Mouse (Mus musculus) lung, postnatal 0 days (tissue): ENCODE measurements around the gene Trip12. TPM values are rescaled to one million over a fixed set of nuclear protein-coding genes. Genes with fewer than 3 reads are reported as not detected.

Experiments used
- ATAC-seq: fragments of 200-750 bp; cut with Nextera tagmentation; 2 replicates; pipeline ENCODE4 v1.8.0; 2017; ENCODE audit warnings: moderate library complexity
- DNase-seq: peaks from one replicate; pipeline ENCODE4 v3.0.0-alpha.2; 2016; ENCODE audit warnings: low spot score
- H3K27ac ChIP-seq: fragments of 300-500 bp; sonication (generic); 2 replicates; pipeline ENCODE4 v1.5.1; 2014; ENCODE audit warnings: antibody characterized with exemption, mild to moderate bottlenecking, low read length, mixed read lengths
- H3K27me3 ChIP-seq: fragments of 300-500 bp; sonication (generic); replicated peaks from 2 replicates; pipeline ENCODE4 v1.6.1; 2014; ENCODE audit warnings: low read length, mixed read lengths; ENCODE audit not compliant: insufficient read depth
- H3K36me3 ChIP-seq: fragments of 300-500 bp; sonication (generic); 2 replicates; pipeline ENCODE4 v1.6.1; 2014; ENCODE audit warnings: low read length, mixed read lengths; ENCODE audit not compliant: insufficient read depth
- H3K4me1 ChIP-seq: fragments of 300-500 bp; sonication (generic); 2 replicates; pipeline ENCODE4 v1.6.1; 2014; ENCODE audit warnings: antibody characterized with exemption, low read depth, low read length, mixed read lengths; ENCODE audit not compliant: insufficient read depth
- H3K4me2 ChIP-seq: fragments of 300-500 bp; sonication (generic); replicated peaks from 2 replicates; pipeline ENCODE4 v1.6.1; 2014; ENCODE audit warnings: low read depth, mild to moderate bottlenecking, low read length, moderate library complexity, mixed read lengths
- H3K4me3 ChIP-seq: fragments of 300-500 bp; sonication (generic); 2 replicates; pipeline ENCODE4 v1.5.1; 2014; ENCODE audit warnings: low read depth, low read length
- H3K9ac ChIP-seq: fragments of 300-500 bp; sonication (generic); replicated peaks from 2 replicates; pipeline ENCODE4 v1.6.1; 2014; ENCODE audit warnings: low read depth, mild to moderate bottlenecking
- H3K9me3 ChIP-seq: fragments of 300-500 bp; sonication (generic); 2 replicates; pipeline ENCODE4 v1.6.1; 2016; ENCODE audit warnings: low read length, mixed read lengths
- CTCF ChIP-seq: IDR thresholded peaks from 2 replicates; pipeline ENCODE4 v1.5.1; 2016; ENCODE audit warnings: antibody characterized with exemption, mild to moderate bottlenecking
- EP300 ChIP-seq: IDR thresholded peaks from 2 replicates; pipeline ENCODE4 v1.6.1; 2016; ENCODE audit warnings: antibody characterized with exemption, mild to moderate bottlenecking, control low read depth
- WGBS: fragments of 180-500 bp; shearing (Covaris S2); extraction: QIAGEN DNeasy Blood & Tissue Kit; methylation state at CpG from one replicate; pipeline ENCODE4 v1.1.7; 2014; 5-methylcytosine and 5-hydroxymethylcytosine counted together
- polyA plus RNA-seq: library from polyadenylated mRNA; unstranded; fragments of >200 nt; fragmentation: Nextera tagmentation; extraction: Ambion mirVana; gene quantifications from 2 replicates; pipeline ENCODE4 v1.2.1, GENCODE M21; 2015

The Trip12 gene
- 26.6 and 31.2 TPM in 2 replicates for polyA plus RNA-seq

GRCm38 (mm10) chr1:84840018-84840664 is at the start of gene Trip12:
Gene Trip12, minus strand, starts transcription at chr1:84840516.
- TF ChIP-seq EP300 = no peak
- peak; percentile 30; the same call in 1 of the 2 replicates for TF ChIP-seq CTCF
- ATAC-seq = peak; percentile 34
- peak within 1 kb of the TSS; percentile 96 for H3K4me3 ChIP-seq
- H3K9me3 ChIP-seq = no peaks in the 10 kb centered on the region
- H3K9ac ChIP-seq = peak within 1 kb of the TSS; percentile 94
- DNase-seq = no peak
- no peaks in the 10 kb centered on the region for H3K27me3 ChIP-seq
- H3K36me3 ChIP-seq = no peaks in the 10 kb centered on the region
- under 1% methylated on average over 39 of the region's 39 CpGs for WGBS
- peak within 1 kb of the TSS; percentile 99 for H3K27ac ChIP-seq
- peak within 1 kb of the TSS; percentile 82 for H3K4me2 ChIP-seq
- peaks cover 8% of the 10 kb centered on the region; the same call in 1 of the 2 replicates for H3K4me1 ChIP-seq

- H3K27me3 ChIP-seq = no peaks in the 10 kb centered on the region
- TF ChIP-seq EP300 (no peak), CTCF (no peak)
- H3K9ac ChIP-seq = no peak overlapping the region
- H3K4me1 ChIP-seq = no peaks in the 10 kb centered on the region
- no peak overlapping the region for H3K27ac ChIP-seq
- no peaks in the 10 kb centered on the region for H3K9me3 ChIP-seq
- no peak overlapping the region for H3K4me3 ChIP-seq
- WGBS = 51% methylated on average over 7 of the region's 7 CpGs
- ATAC-seq = no peak
- DNase-seq = no peak
- no peak overlapping the region for H3K4me2 ChIP-seq
- no peaks in the 10 kb centered on the region for H3K36me3 ChIP-seq
Observed at GRCm38 (mm10) chr1:84890005-84890393, 49.7 kb upstream of the Trip12 start.

- WGBS = 54% methylated on average over 8 of the region's 8 CpGs
- Histone ChIP-seq H3K27ac (no peak overlapping the region), H3K4me2 (no peak overlapping the region), H3K4me3 (no peak overlapping the region), H3K9ac (no peak overlapping the region), H3K4me1 (no peaks in the 10 kb centered on the region), H3K36me3 (no peaks in the 10 kb centered on the region), H3K27me3 (no peaks in the 10 kb centered on the region), H3K9me3 (no peaks in the 10 kb centered on the region)
- DNase-seq = no peak
- ATAC-seq = no peak
- TF ChIP-seq EP300 = no peak
- TF ChIP-seq CTCF = no peak
Observed at GRCm38 (mm10) chr1:84889330-84890004, 49.2 kb upstream of the Trip12 start.

GRCm38 (mm10) chr1:84885921-84886320 is 45.6 kb upstream of the Trip12 start:
- no peak overlapping the region for H3K4me2 ChIP-seq
- DNase-seq (no peak), ATAC-seq (no peak)
- TF ChIP-seq EP300 = no peak
- peak; percentile 11; the same call in 1 of the 2 replicates for TF ChIP-seq CTCF
- H3K27me3 ChIP-seq = no peaks in the 10 kb centered on the region
- no peak overlapping the region for H3K27ac ChIP-seq
- H3K9me3 ChIP-seq = no peaks in the 10 kb centered on the region
- H3K9ac ChIP-seq = no peak overlapping the region
- H3K4me3 ChIP-seq = no peak overlapping the region
- 85% methylated on average over 6 of the region's 6 CpGs for WGBS
- no peaks in the 10 kb centered on the region for H3K4me1 ChIP-seq
- no peaks in the 10 kb centered on the region for H3K36me3 ChIP-seq

GRCm38 (mm10) chr1:84885174-84885573 is 44.9 kb upstream of the Trip12 start:
- Histone ChIP-seq H3K9me3 (no peaks in the 10 kb centered on the region), H3K27ac (no peak overlapping the region), H3K4me3 (no peak overlapping the region), H3K9ac (no peak overlapping the region), H3K4me1 (no peaks in the 10 kb centered on the region), H3K4me2 (no peak overlapping the region), H3K27me3 (no peaks in the 10 kb centered on the region), H3K36me3 (no peaks in the 10 kb centered on the region)
- 76% methylated on average over 3 of the region's 3 CpGs for WGBS
- ATAC-seq (no peak), DNase-seq (no peak)
- TF ChIP-seq EP300 (no peak), CTCF (peak; percentile 43)

- WGBS = 64% methylated on average over 4 of the region's 4 CpGs
- H3K9me3 ChIP-seq = no peaks in the 10 kb centered on the region
- DNase-seq (no peak), ATAC-seq (no peak)
- H3K36me3 ChIP-seq = no peaks in the 10 kb centered on the region
- H3K9ac ChIP-seq = no peak overlapping the region
- no peak overlapping the region for H3K4me3 ChIP-seq
- H3K4me2 ChIP-seq = no peak overlapping the region
- H3K27me3 ChIP-seq = no peaks in the 10 kb centered on the region
- TF ChIP-seq EP300 = no peak
- no peak for TF ChIP-seq CTCF
- no peak overlapping the region for H3K27ac ChIP-seq
- no peaks in the 10 kb centered on the region for H3K4me1 ChIP-seq
Observed at GRCm38 (mm10) chr1:84883889-84884288, 43.6 kb upstream of the Trip12 start.
